ENCODE assay signal across 29 mouse cellular contexts in genomic region chrX:167131317-167131716, GRCm38 (mm10).
"Had no signal": no experiment of that assay in that cellular context is flagged by ENCODE, and none has a peak within 500 bp of the region (broad histone marks: within the 10 kb centered on the region; RNA-seq: fewer than 3 reads in every experiment).

No protein-coding gene starts in this region.

- H3K9ac ChIP-seq: embryonic facial prominence, embryonic 12.5 days; embryonic facial prominence, embryonic 13.5 days; embryonic facial prominence, embryonic 15.5 days; forebrain, embryonic 12.5 days; forebrain, embryonic 13.5 days; forebrain, embryonic 15.5 days; forebrain, postnatal 0 days had no signal

- H3K27me3 ChIP-seq: forebrain, embryonic 15.5 days had no signal

- H3K36me3 ChIP-seq: embryonic facial prominence, embryonic 10.5 days; embryonic facial prominence, embryonic 12.5 days; embryonic facial prominence, embryonic 13.5 days; embryonic facial prominence, embryonic 15.5 days; forebrain, embryonic 10.5 days; forebrain, embryonic 12.5 days; forebrain, embryonic 15.5 days had no signal

- H3K9me3 ChIP-seq: embryonic facial prominence, embryonic 10.5 days; embryonic facial prominence, embryonic 12.5 days; embryonic facial prominence, embryonic 13.5 days; embryonic facial prominence, embryonic 15.5 days; forebrain, embryonic 10.5 days; forebrain, embryonic 12.5 days; forebrain, embryonic 13.5 days; forebrain, embryonic 15.5 days had no signal

- DNase-seq: cerebellum, adult 2 months; cerebellum, adult 8-10 months; cerebellum, adult 9-10 months; cerebellum, adult 9-11 months; cerebellum, postnatal 10 days; cerebellum, postnatal 14 days; cerebellum, postnatal 25 days; cerebellum, postnatal 36 days; embryo, embryonic 11 days; forebrain, postnatal 0 days; gastrocnemius, adult 2 months; gastrocnemius, postnatal 10 days; gastrocnemius, postnatal 14 days; gastrocnemius, postnatal 25 days; gastrocnemius, postnatal 36 days; heart, adult 11 months; heart, adult 18-20 months; heart, adult 2 months had no signal

- ATAC-seq: forebrain, embryonic 13.5 days; forebrain, embryonic 14.5 days; forebrain, embryonic 15.5 days; forebrain, embryonic 16.5 days; forebrain, postnatal 0 days had no signal

- H3K4me2 ChIP-seq: embryonic facial prominence, embryonic 12.5 days; embryonic facial prominence, embryonic 13.5 days; embryonic facial prominence, embryonic 15.5 days; forebrain, embryonic 12.5 days; forebrain, embryonic 13.5 days; forebrain, embryonic 15.5 days had no signal

- H3K4me3 ChIP-seq: embryonic facial prominence, embryonic 10.5 days; embryonic facial prominence, embryonic 12.5 days; embryonic facial prominence, embryonic 13.5 days; embryonic facial prominence, embryonic 15.5 days; erythroblast, embryonic 14.5 days; forebrain, embryonic 10.5 days; forebrain, embryonic 12.5 days; forebrain, embryonic 13.5 days; forebrain, embryonic 15.5 days; gastrocnemius, adult 2 months; heart, adult 2 months had no signal

- H3K27ac ChIP-seq: embryonic facial prominence, embryonic 10.5 days; embryonic facial prominence, embryonic 12.5 days; embryonic facial prominence, embryonic 13.5 days; embryonic facial prominence, embryonic 15.5 days; forebrain, embryonic 10.5 days; forebrain, embryonic 12.5 days; forebrain, embryonic 13.5 days; forebrain, embryonic 15.5 days; gastrocnemius, adult 2 months; heart, adult 2 months had no signal

- H3K4me1 ChIP-seq: embryonic facial prominence, embryonic 10.5 days; embryonic facial prominence, embryonic 12.5 days; embryonic facial prominence, embryonic 13.5 days; embryonic facial prominence, embryonic 15.5 days; forebrain, embryonic 10.5 days; forebrain, embryonic 12.5 days; forebrain, embryonic 13.5 days; forebrain, embryonic 15.5 days had no signal
